8 mouse cellular contexts compared by ENCODE assay signal in genomic region chr10:19850998-19851691, GRCm38 (mm10). TPM values are rescaled to one million over a fixed set of nuclear protein-coding genes. Genes with fewer than 3 reads are reported as not detected.
DNase-seq lines count a peak whose midpoint lies in the region; ATAC-seq lines count a peak whose summit lies in the region.

TSS of gene Slc35d3 (minus strand) at chr10:19851459.

- no peak for DNase-seq in kidney, adult 11 months
- peak; percentile 47 for DNase-seq in right cerebral cortex, postnatal 4 days

- peak within 1 kb of the TSS; percentile 60 for H3K9ac ChIP-seq in kidney, embryonic 16.5 days (replicated peaks; ENCODE audit: low read length)
- H3K9ac ChIP-seq in embryonic facial prominence, embryonic 15.5 days: peak within 1 kb of the TSS; percentile 35
- H3K9ac ChIP-seq in hindbrain, embryonic 13.5 days: peak within 1 kb of the TSS; percentile 71
- H3K9ac ChIP-seq in lung, embryonic 15.5 days: peak within 1 kb of the TSS; percentile 14; the same call in 1 of the 2 replicates

- no peaks in the 10 kb centered on the region for H3K9me3 ChIP-seq in kidney, embryonic 16.5 days (ENCODE audit: low read length)
- no peaks in the 10 kb centered on the region for H3K9me3 ChIP-seq in embryonic facial prominence, embryonic 15.5 days (replicated peaks)
- no peaks in the 10 kb centered on the region for H3K9me3 ChIP-seq in hindbrain, embryonic 13.5 days
- H3K9me3 ChIP-seq in lung, embryonic 15.5 days: no peaks in the 10 kb centered on the region

- peak within 1 kb of the TSS; percentile 59 for H3K4me3 ChIP-seq in kidney, embryonic 16.5 days (ENCODE audit: low read length)
- peak within 1 kb of the TSS; percentile 56 for H3K4me3 ChIP-seq in embryonic facial prominence, embryonic 15.5 days (replicated peaks)
- peak within 1 kb of the TSS; percentile 59 for H3K4me3 ChIP-seq in hindbrain, embryonic 13.5 days
- H3K4me3 ChIP-seq in lung, embryonic 15.5 days: peak within 1 kb of the TSS; percentile 50

- under 1% methylated on average over 46 of the region's 72 CpGs for WGBS in kidney, embryonic 16.5 days
- WGBS in embryonic facial prominence, embryonic 15.5 days: under 1% methylated on average over 65 of the region's 72 CpGs
- under 1% methylated on average over 68 of the region's 72 CpGs for WGBS in hindbrain, embryonic 13.5 days
- WGBS in lung, embryonic 15.5 days: under 1% methylated on average over 63 of the region's 72 CpGs

- peak; percentile 33; the same call in 1 of the 2 replicates for ATAC-seq in kidney, embryonic 16.5 days (ENCODE audit: low FRiP score, low TSS enrichment)
- peak; percentile 78 for ATAC-seq in activated CD4-positive, CD25-positive, alpha-beta regulatory T cell, adult 4 months
- peak; percentile 30; the same call in 1 of the 2 replicates for ATAC-seq in embryonic facial prominence, embryonic 15.5 days (ENCODE audit: insufficient number of reproducible peaks, low FRiP score, low TSS enrichment, low read depth)
- ATAC-seq in hindbrain, embryonic 13.5 days (ENCODE audit: low FRiP score): peak; percentile 59
- ATAC-seq in lung, embryonic 15.5 days (ENCODE audit: borderline replicate concordance, extremely low read depth, low FRiP score, low TSS enrichment): peak; percentile 29; the same call in 1 of the 2 replicates
- no peak; the same call in 1 of the 2 replicates for ATAC-seq in megakaryocyte progenitor cell, adult 5-6 weeks (replicated peaks; ENCODE audit: poor library complexity)

- peaks cover 25% of the 10 kb centered on the region for H3K4me1 ChIP-seq in kidney, embryonic 16.5 days (ENCODE audit: insufficient read depth, low read length)
- H3K4me1 ChIP-seq in embryonic facial prominence, embryonic 15.5 days: peaks cover 30% of the 10 kb centered on the region
- peaks cover 34% of the 10 kb centered on the region for H3K4me1 ChIP-seq in hindbrain, embryonic 13.5 days (replicated peaks)
- peaks cover 31% of the 10 kb centered on the region for H3K4me1 ChIP-seq in lung, embryonic 15.5 days

- H3K4me2 ChIP-seq in kidney, embryonic 16.5 days (replicated peaks; ENCODE audit: low read depth, low read length): peak within 1 kb of the TSS; percentile 99
- peak within 1 kb of the TSS; percentile 100 for H3K4me2 ChIP-seq in embryonic facial prominence, embryonic 15.5 days (replicated peaks)
- H3K4me2 ChIP-seq in hindbrain, embryonic 13.5 days: peak within 1 kb of the TSS; percentile 100
- peak within 1 kb of the TSS; percentile 98 for H3K4me2 ChIP-seq in lung, embryonic 15.5 days

- no peaks in the 10 kb centered on the region for H3K36me3 ChIP-seq in kidney, embryonic 16.5 days (ENCODE audit: insufficient read depth, low read length)
- no peaks in the 10 kb centered on the region for H3K36me3 ChIP-seq in embryonic facial prominence, embryonic 15.5 days
- no peaks in the 10 kb centered on the region for H3K36me3 ChIP-seq in hindbrain, embryonic 13.5 days
- no peaks in the 10 kb centered on the region for H3K36me3 ChIP-seq in lung, embryonic 15.5 days

- H3K27ac ChIP-seq in kidney, embryonic 16.5 days (ENCODE audit: low read length): no peak within 1 kb of the TSS
- no peak within 1 kb of the TSS for H3K27ac ChIP-seq in embryonic facial prominence, embryonic 15.5 days (replicated peaks)
- no peak within 1 kb of the TSS for H3K27ac ChIP-seq in hindbrain, embryonic 13.5 days
- no peak within 1 kb of the TSS for H3K27ac ChIP-seq in lung, embryonic 15.5 days

- peaks cover 63% of the 10 kb centered on the region for H3K27me3 ChIP-seq in kidney, embryonic 16.5 days (ENCODE audit: insufficient read depth, low read length)
- peaks cover 49% of the 10 kb centered on the region for H3K27me3 ChIP-seq in embryonic facial prominence, embryonic 15.5 days
- H3K27me3 ChIP-seq in hindbrain, embryonic 13.5 days: peaks cover 83% of the 10 kb centered on the region
- peaks cover 64% of the 10 kb centered on the region for H3K27me3 ChIP-seq in lung, embryonic 15.5 days

RNA-seq across cellular contexts. Expression of gene Slc35d3, which starts in this region (rescaled TPM):
- polyA plus RNA-seq in kidney, embryonic 16.5 days (2015; fragmentation: Nextera tagmentation; extraction: Ambion mirVana): 0.32 and 0.49 TPM in 2 replicates
- not detected for polyA plus RNA-seq in activated CD4-positive, CD25-positive, alpha-beta regulatory T cell, adult 4 months (2017; shearing (Covaris generic))
- polyA plus RNA-seq in embryonic facial prominence, embryonic 15.5 days (2015; fragmentation: Nextera tagmentation; extraction: Ambion mirVana): 0.96 and 1.0 TPM in 2 replicates
- 1.3 and 1.4 TPM in 2 replicates for polyA plus RNA-seq in hindbrain, embryonic 13.5 days (2015; fragmentation: Nextera tagmentation; extraction: Ambion mirVana)
- 0.98 and 1.0 TPM in 2 replicates for polyA plus RNA-seq in lung, embryonic 15.5 days (2015; fragmentation: Nextera tagmentation; extraction: Ambion mirVana)
- total RNA-seq in megakaryocyte progenitor cell, adult 5-6 weeks (2015): 0.22 and 1.1 TPM in 2 replicates
- 0.68 TPM in 1 of 2 replicates, not detected in the other for total RNA-seq in megakaryocyte progenitor cell, adult 5-6 weeks (2017)

Comparison
In these comparisons a context has a peak if more than half of its experiments do, and no peak if none do; other contexts are left out.
1. Peak in ATAC-seq, H3K4me3 ChIP-seq, H3K9ac ChIP-seq and H3K4me2 ChIP-seq in kidney, embryonic 16.5 days; RNA of the gene not detected or under 1 TPM.
2. Peak in ATAC-seq in activated CD4-positive, CD25-positive, alpha-beta regulatory T cell, adult 4 months; RNA of the gene not detected or under 1 TPM.
3. H3K9ac ChIP-seq: peak in every context shown above with its lines; median percentile 71 in hindbrain, embryonic 13.5 days; 60 in kidney, embryonic 16.5 days; 35 in embryonic facial prominence, embryonic 15.5 days; 14 in lung, embryonic 15.5 days.